Mouse (Mus musculus) hindbrain, embryonic 11.5 days (tissue): Measurements from ENCODE around the gene Retnlb. TPM values are rescaled to one million over a fixed set of nuclear protein-coding genes. Genes with fewer than 3 reads are reported as not detected.

Source experiments
- ATAC-seq: fragments of 200-750 bp; cut with Nextera tagmentation; 2 replicates; pipeline ENCODE4 v1.8.0; 2017; ENCODE audit warnings: mild to moderate bottlenecking, moderate TSS enrichment, moderate library complexity; ENCODE audit not compliant: low FRiP score
- DNase-seq: peaks from one replicate; pipeline ENCODE4 v3.0.0-alpha.2; 2015; ENCODE audit warnings: low spot score
- H3K27ac ChIP-seq: fragments of 300-500 bp; sonication (generic); 2 replicates; pipeline ENCODE4 v1.5.1; 2014; ENCODE audit warnings: mild to moderate bottlenecking, low read depth, low read length
- H3K27me3 ChIP-seq: fragments of 300-500 bp; sonication (generic); 2 replicates; pipeline ENCODE4 v1.6.1; 2014; ENCODE audit warnings: mild to moderate bottlenecking, low read length, moderate library complexity, mixed read lengths; ENCODE audit not compliant: control insufficient read depth, insufficient read depth
- H3K36me3 ChIP-seq: fragments of 300-500 bp; sonication (generic); 2 replicates; pipeline ENCODE4 v1.6.1; 2014; ENCODE audit warnings: mild to moderate bottlenecking, low read length, moderate library complexity, mixed read lengths; ENCODE audit not compliant: control insufficient read depth, insufficient read depth
- H3K4me1 ChIP-seq: fragments of 300-500 bp; sonication (generic); replicated peaks from 2 replicates; pipeline ENCODE4 v1.6.1; 2014; ENCODE audit warnings: low read length, mixed read lengths; ENCODE audit not compliant: control insufficient read depth, insufficient read depth
- H3K4me2 ChIP-seq: fragments of 300-500 bp; sonication (generic); replicated peaks from 2 replicates; pipeline ENCODE4 v1.6.1; 2014; ENCODE audit warnings: mild to moderate bottlenecking, low read depth, low read length
- H3K4me3 ChIP-seq: fragments of 300-500 bp; sonication (generic); 2 replicates; pipeline ENCODE4 v1.5.1; 2014; ENCODE audit warnings: low read depth, low read length
- H3K9ac ChIP-seq: fragments of 300-500 bp; sonication (generic); 2 replicates; pipeline ENCODE4 v1.6.1; 2014; ENCODE audit warnings: low read depth, low read length
- H3K9me3 ChIP-seq: fragments of 300-500 bp; sonication (generic); 2 replicates; pipeline ENCODE4 v1.6.1; 2016; ENCODE audit warnings: low read length; ENCODE audit not compliant: control insufficient read depth
- WGBS: fragments of 180-500 bp; shearing (Covaris S2); extraction: QIAGEN DNeasy Blood & Tissue Kit; methylation state at CpG from one replicate; pipeline ENCODE4 v1.1.7; 2014; 5-methylcytosine and 5-hydroxymethylcytosine counted together
- polyA plus RNA-seq: library from polyadenylated mRNA; unstranded; fragments of >200 nt; fragmentation: Nextera tagmentation; extraction: Ambion mirVana; gene quantifications from 2 replicates; pipeline ENCODE4 v1.2.1, GENCODE M21; 2014

Retnlb gene
- polyA plus RNA-seq, 1 experiment from 2014 or later, result not detected

GRCm38 (mm10) chr16:48805412-48805811 is 11.2 kb upstream of the Retnlb start:
- Histone ChIP-seq H3K4me3 (no peak overlapping the region), H3K36me3 (no peaks in the 10 kb centered on the region), H3K4me1 (no peaks in the 10 kb centered on the region), H3K4me2 (no peak overlapping the region), H3K27ac (no peak overlapping the region), H3K9ac (no peak overlapping the region), H3K27me3 (no peaks in the 10 kb centered on the region), H3K9me3 (no peaks in the 10 kb centered on the region)
- WGBS, result 92% methylated on average over 1 of the region's 1 CpGs
- ATAC-seq (no peak), DNase-seq (no peak)

- no peak overlapping the region for H3K27ac ChIP-seq
- H3K4me2 ChIP-seq, result no peak overlapping the region
- WGBS, result 88% methylated on average over 1 of the region's 1 CpGs
- H3K9me3 ChIP-seq, result no peaks in the 10 kb centered on the region
- H3K36me3 ChIP-seq, result no peaks in the 10 kb centered on the region
- no peaks in the 10 kb centered on the region for H3K4me1 ChIP-seq
- H3K4me3 ChIP-seq, result no peak overlapping the region
- DNase-seq (no peak), ATAC-seq (no peak)
- H3K27me3 ChIP-seq, result no peaks in the 10 kb centered on the region
- H3K9ac ChIP-seq, result no peak overlapping the region
Measured at GRCm38 (mm10) chr16:48806521-48806920, 10.1 kb upstream of the Retnlb start.

- Histone ChIP-seq H3K27ac (no peak overlapping the region), H3K9ac (no peak overlapping the region), H3K4me2 (no peak overlapping the region), H3K27me3 (no peaks in the 10 kb centered on the region), H3K9me3 (no peaks in the 10 kb centered on the region), H3K36me3 (no peaks in the 10 kb centered on the region), H3K4me1 (no peaks in the 10 kb centered on the region), H3K4me3 (no peak overlapping the region)
- no peak for ATAC-seq
- DNase-seq, result no peak
- 60% methylated on average over 2 of the region's 2 CpGs for WGBS
Measured at GRCm38 (mm10) chr16:48809374-48809773, 7.3 kb upstream of the Retnlb start.

GRCm38 (mm10) chr16:48811881-48812436 is 4.7 kb upstream of the Retnlb start:
- H3K9me3 ChIP-seq, result no peaks in the 10 kb centered on the region
- no peak overlapping the region for H3K4me3 ChIP-seq
- ATAC-seq, result no peak
- no peak overlapping the region for H3K9ac ChIP-seq
- no peak overlapping the region for H3K27ac ChIP-seq
- no peak overlapping the region for H3K4me2 ChIP-seq
- 86% methylated on average over 7 of the region's 7 CpGs for WGBS
- H3K27me3 ChIP-seq, result no peaks in the 10 kb centered on the region
- no peaks in the 10 kb centered on the region for H3K36me3 ChIP-seq
- no peaks in the 10 kb centered on the region for H3K4me1 ChIP-seq
- DNase-seq, result no peak

- Histone ChIP-seq H3K27ac (no peak overlapping the region), H3K36me3 (no peaks in the 10 kb centered on the region), H3K9me3 (no peaks in the 10 kb centered on the region), H3K4me3 (no peak overlapping the region), H3K9ac (no peak overlapping the region), H3K27me3 (no peaks in the 10 kb centered on the region), H3K4me1 (no peaks in the 10 kb centered on the region), H3K4me2 (no peak overlapping the region)
- 96% methylated on average over 6 of the region's 6 CpGs for WGBS
- ATAC-seq (no peak), DNase-seq (no peak)
Measured at GRCm38 (mm10) chr16:48818524-48818923, 1.9 kb downstream of the Retnlb start.

- no peak for DNase-seq
- no peaks in the 10 kb centered on the region for H3K9me3 ChIP-seq
- no peaks in the 10 kb centered on the region for H3K36me3 ChIP-seq
- H3K4me3 ChIP-seq, result no peak overlapping the region
- WGBS, result 91% methylated on average over 3 of the region's 3 CpGs
- H3K4me1 ChIP-seq, result no peaks in the 10 kb centered on the region
- H3K27me3 ChIP-seq, result no peaks in the 10 kb centered on the region
- no peak overlapping the region for H3K9ac ChIP-seq
- ATAC-seq, result no peak
- H3K27ac ChIP-seq, result no peak overlapping the region
- no peak overlapping the region for H3K4me2 ChIP-seq
Measured at GRCm38 (mm10) chr16:48826474-48826873, 9.8 kb downstream of the Retnlb start.

- Histone ChIP-seq H3K4me3 (no peak overlapping the region), H3K27ac (no peak overlapping the region), H3K9ac (no peak overlapping the region), H3K36me3 (no peaks in the 10 kb centered on the region), H3K27me3 (no peaks in the 10 kb centered on the region), H3K4me2 (no peak overlapping the region), H3K4me1 (no peaks in the 10 kb centered on the region), H3K9me3 (no peaks in the 10 kb centered on the region)
- 61% methylated on average over 1 of the region's 1 CpGs for WGBS
- DNase-seq, result no peak
- ATAC-seq, result no peak
Measured at GRCm38 (mm10) chr16:48827625-48828024, 11.0 kb downstream of the Retnlb start.

GRCm38 (mm10) chr16:48829060-48829459 is 12.4 kb downstream of the Retnlb start:
- Histone ChIP-seq H3K4me3 (no peak overlapping the region), H3K4me2 (no peak overlapping the region), H3K4me1 (no peaks in the 10 kb centered on the region), H3K27me3 (no peaks in the 10 kb centered on the region), H3K9ac (no peak overlapping the region), H3K9me3 (no peaks in the 10 kb centered on the region), H3K36me3 (no peaks in the 10 kb centered on the region), H3K27ac (no peak overlapping the region)
- DNase-seq (no peak), ATAC-seq (no peak)
- 92% methylated on average over 4 of the region's 4 CpGs for WGBS

- H3K27me3 ChIP-seq, result no peaks in the 10 kb centered on the region
- H3K9ac ChIP-seq, result no peak overlapping the region
- 87% methylated on average over 7 of the region's 8 CpGs for WGBS
- H3K4me2 ChIP-seq, result no peak overlapping the region
- H3K27ac ChIP-seq, result no peak overlapping the region
- H3K4me3 ChIP-seq, result no peak overlapping the region
- H3K4me1 ChIP-seq, result no peaks in the 10 kb centered on the region
- ATAC-seq (no peak), DNase-seq (no peak)
- H3K36me3 ChIP-seq, result no peaks in the 10 kb centered on the region
- H3K9me3 ChIP-seq, result no peaks in the 10 kb centered on the region
Measured at GRCm38 (mm10) chr16:48832055-48832454, 15.4 kb downstream of the Retnlb start.
